9 mouse cellular contexts compared by ENCODE assay signal in genomic region chr11:102221954-102222351, GRCm38 (mm10). TPM values are rescaled to one million over a fixed set of nuclear protein-coding genes. Genes with fewer than 3 reads are reported as not detected.
DNase-seq lines count a peak whose midpoint lies in the region; ATAC-seq lines count a peak whose summit lies in the region.
"Had no signal": no experiment of that assay in that cellular context is flagged by ENCODE, and none has a peak within 500 bp of the region (broad histone marks: within the 10 kb centered on the region; RNA-seq: fewer than 3 reads in every experiment).

No protein-coding gene starts in this region.

- peaks cover 68% of the 10 kb centered on the region for H3K4me1 ChIP-seq in intestine, embryonic 16.5 days (ENCODE audit: control insufficient read depth, insufficient read depth, low read length)
- peaks cover 86% of the 10 kb centered on the region for H3K4me1 ChIP-seq in intestine, embryonic 15.5 days (replicated peaks)
- H3K4me1 ChIP-seq in embryonic facial prominence, embryonic 15.5 days, result peaks cover 100% of the 10 kb centered on the region

- peak overlapping the region; percentile 30; the same call in 1 of the 2 replicates for H3K9ac ChIP-seq in intestine, embryonic 16.5 days (ENCODE audit: low read depth, low read length)
- H3K9ac ChIP-seq in intestine, embryonic 15.5 days, result no peak overlapping the region
- H3K9ac ChIP-seq in embryonic facial prominence, embryonic 15.5 days, result no peak overlapping the region

- no peak for ATAC-seq in intestine, embryonic 16.5 days
- no peak for ATAC-seq in intestine, embryonic 15.5 days
- ATAC-seq in embryonic facial prominence, embryonic 15.5 days (ENCODE audit: insufficient number of reproducible peaks, low FRiP score, low TSS enrichment, low read depth), result no peak

- H3K9me3 ChIP-seq in intestine, embryonic 16.5 days (ENCODE audit: control insufficient read depth, low read length), result no peaks in the 10 kb centered on the region
- no peaks in the 10 kb centered on the region for H3K9me3 ChIP-seq in intestine, embryonic 15.5 days
- H3K9me3 ChIP-seq in embryonic facial prominence, embryonic 15.5 days (replicated peaks), result no peaks in the 10 kb centered on the region

- H3K27me3 ChIP-seq in intestine, embryonic 16.5 days (replicated peaks; ENCODE audit: control insufficient read depth, insufficient read depth, low read length), result no peaks in the 10 kb centered on the region
- H3K27me3 ChIP-seq in intestine, embryonic 15.5 days (replicated peaks), result no peaks in the 10 kb centered on the region
- no peaks in the 10 kb centered on the region for H3K27me3 ChIP-seq in embryonic facial prominence, embryonic 15.5 days

- 63% methylated on average over 8 of the region's 8 CpGs for WGBS in intestine, embryonic 16.5 days
- 68% methylated on average over 8 of the region's 8 CpGs for WGBS in intestine, embryonic 15.5 days
- WGBS in embryonic facial prominence, embryonic 15.5 days, result 68% methylated on average over 8 of the region's 8 CpGs

- H3K36me3 ChIP-seq in intestine, embryonic 16.5 days (ENCODE audit: control insufficient read depth, insufficient read depth, low read length), result no peaks in the 10 kb centered on the region
- H3K36me3 ChIP-seq in intestine, embryonic 15.5 days, result no peaks in the 10 kb centered on the region
- peaks cover 13% of the 10 kb centered on the region; the same call in 1 of the 2 replicates for H3K36me3 ChIP-seq in embryonic facial prominence, embryonic 15.5 days

- peak; percentile 45 for DNase-seq in adrenal gland, postnatal 10 days
- no peak for DNase-seq in adrenal gland, adult 18-20 months (ENCODE audit: low spot score in 2 of 2)
- peak; percentile 69 for DNase-seq in CD4-positive helper T cell, adult 2 months (ENCODE audit: low read depth, low spot score)
- no peak for DNase-seq in spleen, adult 12 weeks (ENCODE audit: low spot score)
- DNase-seq in B cell, adult 2 months, result no peak

- no peak overlapping the region for H3K27ac ChIP-seq in intestine, embryonic 16.5 days (ENCODE audit: low read length)
- no peak overlapping the region for H3K27ac ChIP-seq in intestine, embryonic 15.5 days
- H3K27ac ChIP-seq in embryonic facial prominence, embryonic 15.5 days (replicated peaks), result 0 out of 2 replicates have a peak overlapping the region, but pooled peaks have one; percentile 88

- no peak overlapping the region for H3K4me2 ChIP-seq in intestine, embryonic 16.5 days (ENCODE audit: low read depth, low read length)
- no peak overlapping the region for H3K4me2 ChIP-seq in intestine, embryonic 15.5 days (replicated peaks)
- H3K4me2 ChIP-seq in embryonic facial prominence, embryonic 15.5 days (replicated peaks), result no peak overlapping the region

- no peak overlapping the region for H3K4me3 ChIP-seq in intestine, embryonic 16.5 days (ENCODE audit: low read length)
- no peak overlapping the region for H3K4me3 ChIP-seq in intestine, embryonic 15.5 days (replicated peaks)
- no peak overlapping the region for H3K4me3 ChIP-seq in embryonic facial prominence, embryonic 15.5 days (replicated peaks)

RNA-seq across cellular contexts. Expression of gene Hdac5, which starts 8.0 kb away (rescaled TPM):
- 100 to 1,000 TPM in 1 of 2 experiments, 10 to 100 TPM in 1; 84.4 to 113 TPM for total RNA-seq in adrenal gland, postnatal 10 days (2021)
- total RNA-seq in adrenal gland, adult 18-20 months (2021), result 100 to 1,000 TPM in 1 of 2 experiments, 10 to 100 TPM in 1; 79.1 to 115 TPM
- 54.8 and 55.5 TPM in 2 replicates for polyA plus RNA-seq in intestine, embryonic 16.5 days (2015; fragmentation: Nextera tagmentation; extraction: Ambion mirVana)
- polyA plus RNA-seq in intestine, embryonic 15.5 days (2015; fragmentation: Nextera tagmentation; extraction: Ambion mirVana), result 54.3 and 62.8 TPM in 2 replicates
- polyA plus RNA-seq in embryonic facial prominence, embryonic 15.5 days (2015; fragmentation: Nextera tagmentation; extraction: Ambion mirVana), result 105 and 106 TPM in 2 replicates

RNA-seq across cellular contexts. Expression of gene BC030867, which starts 26.7 kb away (rescaled TPM):
- total RNA-seq in adrenal gland, postnatal 10 days (2021), result 1 to 10 TPM; 1.9 to 4.5 TPM
- under 1 TPM in 1 of 2 experiments, not detected in 1; 0.46 TPM for total RNA-seq in adrenal gland, adult 18-20 months (2021)
- 12.4 and 15.9 TPM in 2 replicates for polyA plus RNA-seq in intestine, embryonic 16.5 days (2015; fragmentation: Nextera tagmentation; extraction: Ambion mirVana)
- polyA plus RNA-seq in intestine, embryonic 15.5 days (2015; fragmentation: Nextera tagmentation; extraction: Ambion mirVana), result 13.1 and 13.5 TPM in 2 replicates
- polyA plus RNA-seq in embryonic facial prominence, embryonic 15.5 days (2015; fragmentation: Nextera tagmentation; extraction: Ambion mirVana), result 13.6 and 16.0 TPM in 2 replicates

RNA-seq across cellular contexts. Expression of gene G6pc3, which starts 32.5 kb away (rescaled TPM):
- total RNA-seq in adrenal gland, postnatal 10 days (2021), result 10 to 100 TPM; 72.3 to 74.7 TPM
- 100 to 1,000 TPM; 121 to 128 TPM for total RNA-seq in adrenal gland, adult 18-20 months (2021)
- 26.7 and 32.1 TPM in 2 replicates for polyA plus RNA-seq in intestine, embryonic 16.5 days (2015; fragmentation: Nextera tagmentation; extraction: Ambion mirVana)
- 31.1 and 33.9 TPM in 2 replicates for polyA plus RNA-seq in intestine, embryonic 15.5 days (2015; fragmentation: Nextera tagmentation; extraction: Ambion mirVana)
- polyA plus RNA-seq in embryonic facial prominence, embryonic 15.5 days (2015; fragmentation: Nextera tagmentation; extraction: Ambion mirVana), result 29.8 and 31.7 TPM in 2 replicates

RNA-seq across cellular contexts. Expression of gene Lsm12, which starts 36.9 kb away (rescaled TPM):
- 10 to 100 TPM; 77.5 to 80.8 TPM for total RNA-seq in adrenal gland, postnatal 10 days (2021)
- total RNA-seq in adrenal gland, adult 18-20 months (2021), result 100 to 1,000 TPM in 1 of 2 experiments, 10 to 100 TPM in 1; 83.9 to 102 TPM
- 87.9 and 115 TPM in 2 replicates for polyA plus RNA-seq in intestine, embryonic 16.5 days (2015; fragmentation: Nextera tagmentation; extraction: Ambion mirVana)
- 118 and 140 TPM in 2 replicates for polyA plus RNA-seq in intestine, embryonic 15.5 days (2015; fragmentation: Nextera tagmentation; extraction: Ambion mirVana)
- 113 and 128 TPM in 2 replicates for polyA plus RNA-seq in embryonic facial prominence, embryonic 15.5 days (2015; fragmentation: Nextera tagmentation; extraction: Ambion mirVana)

RNA-seq across cellular contexts. Expression of gene Asb16, which starts 46.6 kb away (rescaled TPM):
- total RNA-seq in adrenal gland, postnatal 10 days (2021), result 1 to 10 TPM; 1.1 to 2.6 TPM
- total RNA-seq in adrenal gland, adult 18-20 months (2021), result under 1 TPM; 0.30 to 0.61 TPM
- polyA plus RNA-seq in intestine, embryonic 16.5 days (2015; fragmentation: Nextera tagmentation; extraction: Ambion mirVana), result 0.05 TPM in 2 replicates
- polyA plus RNA-seq in intestine, embryonic 15.5 days (2015; fragmentation: Nextera tagmentation; extraction: Ambion mirVana), result 0.08 TPM in 1 of 2 replicates, not detected in the other
- 0.12 and 0.26 TPM in 2 replicates for polyA plus RNA-seq in embryonic facial prominence, embryonic 15.5 days (2015; fragmentation: Nextera tagmentation; extraction: Ambion mirVana)
- polyA plus RNA-seq: stomach, embryonic 14.5 days had no signal

Comparison
In these comparisons a context has a peak if more than half of its experiments do, and no peak if none do; other contexts are left out.
1. DNase-seq: peak in adrenal gland, postnatal 10 days (single experiment) and CD4-positive helper T cell, adult 2 months (single experiment); none in adrenal gland, adult 18-20 months (0 of 2), spleen, adult 12 weeks (single experiment) and B cell, adult 2 months (0 of 2).